Mouse (Mus musculus) ES-Bruce4 (cell line): Measurements from ENCODE around the gene Txnrd1.

Experiments used
- CTCF ChIP-seq: IDR thresholded peaks from one replicate; pipeline ENCODE4 v1.8.1; 2011; ENCODE audit warnings: low read depth, low read length
- EP300 ChIP-seq: IDR thresholded peaks from 2 replicates; pipeline ENCODE4 v1.6.1; 2011; ENCODE audit warnings: low read depth, low read length; ENCODE audit not compliant: insufficient read depth
- POLR2A ChIP-seq: IDR thresholded peaks from one replicate; pipeline ENCODE4 v1.8.1; 2011; ENCODE audit warnings: low read length; ENCODE audit not compliant: insufficient read depth

DNA sequence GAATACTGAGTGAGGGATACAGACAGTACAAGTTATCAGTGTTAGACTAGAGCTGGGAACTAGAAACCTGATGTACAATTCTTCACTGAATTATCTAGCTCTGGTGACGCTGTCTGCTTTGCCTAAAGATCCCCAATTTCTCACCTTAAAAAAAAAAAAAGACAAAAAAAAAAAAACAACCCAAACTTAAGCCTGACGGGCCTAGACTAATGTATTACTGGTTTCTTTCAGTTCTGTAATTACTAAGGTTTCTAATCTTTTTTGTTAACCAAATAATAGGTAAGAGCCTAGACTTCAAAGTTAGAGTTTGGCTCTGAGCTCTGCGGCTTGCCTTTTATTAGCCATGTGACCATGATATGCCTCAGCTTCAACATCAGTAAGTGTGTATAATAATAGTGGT is 2.1 kb downstream of the Txnrd1 start:
- TF ChIP-seq CTCF (no peak), EP300 (no peak), POLR2A (no peak)
